Mouse (Mus musculus): ENCODE measurements at regions not wholly inside any gene's neighbourhood (a gene's known extent, or its start where the extent isn't known, plus 50 kb on each side); places are given as distances from the start of the nearest gene placed in this dataset.

GRCm38 (mm10) chr6:98467563-98467962 lies 125.0 kb upstream of the Gm765 start:
- DNase-seq (ENCODE audit: low read depth, low spot score): no peak

- no peak for DNase-seq (ENCODE audit: low read depth, low spot score)
Observed at GRCm38 (mm10) chr6:98452277-98452676, 109.7 kb upstream of the Gm765 start.

- no peak for DNase-seq (ENCODE audit: low read depth, low spot score)
Observed at GRCm38 (mm10) chr6:98435676-98436075, 93.1 kb upstream of the Gm765 start.

GRCm38 (mm10) chr6:98433286-98433685 lies 90.7 kb upstream of the Gm765 start:
- no peak for DNase-seq (ENCODE audit: low read depth, low spot score)

- no peak for DNase-seq (ENCODE audit: low read depth, low spot score)
Observed at GRCm38 (mm10) chr6:98429120-98429519, 86.6 kb upstream of the Gm765 start.

GRCm38 (mm10) chr6:98402605-98403004 lies 60.1 kb upstream of the Gm765 start:
- no peak for DNase-seq (ENCODE audit: low read depth, low spot score)

GRCm38 (mm10) chr6:98394589-98394988 lies 52.0 kb upstream of the Gm765 start:
- DNase-seq (ENCODE audit: low read depth, low spot score): no peak

All from skeletal muscle tissue, adult 2 months (tissue).